Mouse (Mus musculus) liver, adult 2 months (tissue): ENCODE measurements around the gene Vamp9. TPM values are rescaled to one million over a fixed set of nuclear protein-coding genes. Genes with fewer than 3 reads are reported as not detected.

Experiments used
- DNase-seq: peaks from one replicate; pipeline ENCODE4 v3.0.0-alpha.2; 2011; ENCODE audit warnings: low read depth, low spot score; ENCODE audit errors: extremely low read depth
- H3K27ac ChIP-seq: fragments of 200-500 bp; replicated peaks from 2 replicates; pipeline ENCODE4 v1.5.1; 2012; ENCODE audit warnings: low read depth, mild to moderate bottlenecking, control low read depth, inconsistent platforms, low read length; ENCODE audit not compliant: insufficient read depth
- H3K27me3 ChIP-seq: fragments of 200-500 bp; 2 replicates; pipeline ENCODE4 v1.6.1; 2012; ENCODE audit warnings: mild to moderate bottlenecking, moderate library complexity, low read length, inconsistent platforms; ENCODE audit not compliant: control insufficient read depth, insufficient read depth
- H3K36me3 ChIP-seq: fragments of 200-500 bp; 2 replicates; pipeline ENCODE4 v1.6.1; 2012; ENCODE audit warnings: low read length, inconsistent platforms; ENCODE audit not compliant: control insufficient read depth, insufficient read depth
- H3K4me1 ChIP-seq: fragments of 200-500 bp; 2 replicates; pipeline ENCODE4 v1.6.1; 2011; ENCODE audit warnings: low read length; ENCODE audit not compliant: control insufficient read depth, insufficient read depth
- H3K4me3 ChIP-seq: fragments of 200-500 bp; 2 replicates; pipeline ENCODE4 v1.5.1; 2011; ENCODE audit warnings: low read depth, mild to moderate bottlenecking, control low read depth, low read length, moderate library complexity; ENCODE audit not compliant: insufficient read depth
- H3K79me2 ChIP-seq: fragments of 200-500 bp; 2 replicates; pipeline ENCODE4 v1.6.1; 2012; ENCODE audit warnings: inconsistent platforms, mild to moderate bottlenecking, low read length, moderate library complexity; ENCODE audit not compliant: control insufficient read depth, insufficient read depth
- H3K9ac ChIP-seq: fragments of 200-500 bp; 2 replicates; pipeline ENCODE4 v1.6.1; 2012; ENCODE audit warnings: low read depth, mild to moderate bottlenecking, control low read depth, inconsistent platforms, low read length
- CTCF ChIP-seq: fragments of 200-500 bp; IDR thresholded peaks from 2 replicates; pipeline ENCODE4 v1.5.1; 2011; ENCODE audit warnings: low read depth, low read length, control low read depth
- POLR2A ChIP-seq: fragments of 200-500 bp; IDR thresholded peaks from 2 replicates; pipeline ENCODE4 v1.6.1; 2011; ENCODE audit warnings: low read length, control low read depth; ENCODE audit not compliant: insufficient read depth; ENCODE audit errors: extremely low read depth
- WGBS: fragments of 180-500 bp; shearing (Covaris S2); methylation state at CpG from one replicate; pipeline ENCODE4 v1.1.7; 2018; 5-methylcytosine and 5-hydroxymethylcytosine counted together
- polyA plus RNA-seq: library from polyadenylated mRNA; depleted of rRNA; stranded (reverse); fragments of >200 nt; gene quantifications from 2 replicates; pipeline ENCODE4 v1.2.3, GENCODE M21; 2012
- total RNA-seq: library from RNA; depleted of rRNA; stranded (reverse); fragments of >200 nt; gene quantifications from 2 replicates; pipeline ENCODE4 v1.2.3, GENCODE M21; 2014

Gene Vamp9
- total and polyA plus RNA-seq, 2 experiments = not detected

GRCm38 (mm10) chr5:99927951-99928350 is 21.9 kb downstream of the Vamp9 start:
- Histone ChIP-seq H3K4me1 (no peaks in the 10 kb centered on the region), H3K27me3 (no peaks in the 10 kb centered on the region), H3K79me2 (no peaks in the 10 kb centered on the region), H3K4me3 (no peak overlapping the region), H3K27ac (no peak overlapping the region), H3K36me3 (no peaks in the 10 kb centered on the region), H3K9ac (no peak overlapping the region)
- 51% methylated on average over 4 of the region's 4 CpGs for whole genome bisulfite sequencing
- DNase-seq = peak; percentile 52
- TF ChIP-seq POLR2A (no peak), CTCF (peak; percentile 80)

DNA sequence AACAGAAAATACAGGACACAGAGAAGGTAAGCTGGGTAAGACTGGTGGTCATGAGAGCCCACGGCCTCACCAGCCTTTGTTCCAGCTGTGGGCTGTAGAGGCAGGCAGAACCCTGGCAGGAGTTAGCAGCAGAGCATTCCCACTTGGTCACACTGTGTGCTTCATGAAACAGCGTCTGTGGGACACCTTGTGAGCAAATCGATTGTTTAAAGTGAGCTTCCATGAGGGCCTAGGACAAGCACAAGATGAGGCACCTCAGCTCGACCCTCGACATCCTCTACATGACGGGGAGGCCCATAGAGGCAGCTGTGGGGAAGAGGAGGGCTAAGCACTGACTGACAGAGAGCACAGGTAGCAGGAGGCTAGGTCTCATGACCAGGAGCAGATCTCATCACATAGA is 25.9 kb downstream of the Vamp9 start:
- Histone ChIP-seq H3K27me3 (no peaks in the 10 kb centered on the region), H3K27ac (no peak overlapping the region), H3K9ac (no peak overlapping the region), H3K36me3 (no peaks in the 10 kb centered on the region), H3K4me1 (no peaks in the 10 kb centered on the region), H3K79me2 (no peaks in the 10 kb centered on the region), H3K4me3 (no peak overlapping the region)
- WGBS = 78% methylated on average over 6 of the region's 6 CpGs
- TF ChIP-seq CTCF = no peak
- no peak for TF ChIP-seq POLR2A
- no peak for DNase-seq

GRCm38 (mm10) chr5:99939440-99939839 is 33.4 kb downstream of the Vamp9 start:
- WGBS = 87% methylated on average over 3 of the region's 3 CpGs
- TF ChIP-seq CTCF (no peak), POLR2A (no peak)
- Histone ChIP-seq H3K79me2 (no peaks in the 10 kb centered on the region), H3K4me3 (no peak overlapping the region), H3K4me1 (no peaks in the 10 kb centered on the region), H3K27ac (no peak overlapping the region), H3K36me3 (no peaks in the 10 kb centered on the region), H3K27me3 (no peaks in the 10 kb centered on the region), H3K9ac (no peak overlapping the region)
- DNase-seq = no peak

- WGBS = 81% methylated on average over 10 of the region's 10 CpGs
- no peak overlapping the region for H3K27ac ChIP-seq
- TF ChIP-seq POLR2A = no peak
- H3K4me1 ChIP-seq = no peaks in the 10 kb centered on the region
- DNase-seq = no peak
- H3K27me3 ChIP-seq = no peaks in the 10 kb centered on the region
- no peak overlapping the region for H3K4me3 ChIP-seq
- H3K9ac ChIP-seq = no peak overlapping the region
- H3K36me3 ChIP-seq = no peaks in the 10 kb centered on the region
- no peaks in the 10 kb centered on the region for H3K79me2 ChIP-seq
Measured at GRCm38 (mm10) chr5:99941273-99941672, 35.2 kb downstream of the Vamp9 start.

- TF ChIP-seq POLR2A (no peak), CTCF (no peak)
- Histone ChIP-seq H3K27ac (no peak overlapping the region), H3K4me1 (no peaks in the 10 kb centered on the region), H3K27me3 (no peaks in the 10 kb centered on the region), H3K36me3 (no peaks in the 10 kb centered on the region), H3K9ac (no peak overlapping the region), H3K4me3 (no peak overlapping the region), H3K79me2 (no peaks in the 10 kb centered on the region)
- 66% methylated on average over 10 of the region's 10 CpGs for WGBS
- no peak for DNase-seq
Measured at GRCm38 (mm10) chr5:99941776-99942502, 35.9 kb downstream of the Vamp9 start.

DNA sequence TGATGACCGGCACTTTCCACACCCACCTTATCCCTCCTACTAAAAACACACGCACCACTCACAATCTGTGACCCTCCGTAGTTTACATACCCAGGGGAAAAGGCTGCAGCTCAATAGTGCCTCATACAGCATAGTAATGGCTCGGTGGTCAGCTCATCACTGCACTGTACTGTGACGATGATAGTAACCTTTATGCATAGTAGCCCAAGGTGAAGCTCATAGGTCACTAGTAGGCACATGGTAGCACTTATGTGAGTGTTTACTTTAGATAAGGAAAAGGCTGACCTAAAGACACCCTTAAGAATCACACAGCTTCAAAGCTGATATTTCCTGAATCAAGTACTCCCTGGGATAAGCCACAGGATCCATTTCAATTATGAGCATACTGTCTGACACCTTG is 46.5 kb downstream of the Vamp9 start:
- 79% methylated on average over 5 of the region's 5 CpGs for WGBS
- Histone ChIP-seq H3K4me3 (no peak overlapping the region), H3K27ac (no peak overlapping the region), H3K27me3 (no peaks in the 10 kb centered on the region), H3K36me3 (peaks cover 6% of the 10 kb centered on the region; the same call in 1 of the 2 replicates), H3K4me1 (no peaks in the 10 kb centered on the region), H3K9ac (no peak overlapping the region), H3K79me2 (no peaks in the 10 kb centered on the region)
- TF ChIP-seq POLR2A (no peak), CTCF (no peak)
- DNase-seq = no peak
